Mouse (Mus musculus) CD8-positive naive resting alpha-beta T cell, adult 2 months (primary cell): ENCODE results near the gene Extl1.
A peak's percentile ranks its signal among the peaks of the same experiment; 100 is the strongest.

Experiments
- DNase-seq, 2 experiments: peaks; one replicate each; pipeline ENCODE4 v3.0.0; 2022; ENCODE audit warnings: low read depth in 2 of 2, low spot score in 2 of 2

The Extl1 gene

DNA sequence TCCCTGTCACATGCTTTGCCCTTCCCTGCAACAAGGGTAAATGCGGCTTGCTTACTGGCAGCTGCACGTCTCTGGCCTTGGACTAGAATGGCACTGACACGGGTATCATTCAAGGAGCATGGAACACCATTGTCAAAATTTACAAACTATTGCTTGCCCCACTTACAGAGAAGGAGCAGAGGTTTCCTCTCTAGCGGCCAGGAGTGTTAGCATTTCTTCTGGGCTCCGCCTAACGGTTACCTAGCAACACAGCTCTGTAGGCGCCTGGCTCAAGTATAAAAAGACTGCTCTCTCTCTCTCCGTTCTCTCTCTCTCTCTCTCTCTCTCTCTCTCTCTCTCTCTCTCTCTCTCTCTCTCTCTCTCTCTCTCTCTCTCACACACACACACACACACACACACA is 8.9 kb upstream of the Extl1 start:
- DNase-seq = peak in 1 of 2 experiments; percentile 26

DNA sequence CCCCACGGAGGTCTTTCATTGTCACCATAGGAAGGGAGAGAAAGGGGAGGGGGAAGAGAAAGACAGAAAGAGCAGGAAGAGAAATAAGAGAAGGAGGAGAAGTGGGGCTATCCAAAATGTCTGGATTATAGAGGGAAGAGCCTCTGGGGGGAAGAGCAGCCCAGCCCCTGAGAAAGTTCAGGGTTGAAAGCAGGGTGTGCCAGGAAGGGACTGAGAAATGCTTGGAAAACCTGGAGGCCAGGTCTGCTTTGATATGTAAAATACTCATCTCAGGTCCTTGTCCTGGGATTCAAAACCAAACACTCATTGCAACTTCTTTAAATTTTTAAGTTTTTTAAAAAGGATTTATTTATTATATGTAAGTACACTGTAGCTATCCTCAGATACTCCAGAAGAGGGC is 8.0 kb upstream of the Extl1 start:
- no peak for DNase-seq

DNA sequence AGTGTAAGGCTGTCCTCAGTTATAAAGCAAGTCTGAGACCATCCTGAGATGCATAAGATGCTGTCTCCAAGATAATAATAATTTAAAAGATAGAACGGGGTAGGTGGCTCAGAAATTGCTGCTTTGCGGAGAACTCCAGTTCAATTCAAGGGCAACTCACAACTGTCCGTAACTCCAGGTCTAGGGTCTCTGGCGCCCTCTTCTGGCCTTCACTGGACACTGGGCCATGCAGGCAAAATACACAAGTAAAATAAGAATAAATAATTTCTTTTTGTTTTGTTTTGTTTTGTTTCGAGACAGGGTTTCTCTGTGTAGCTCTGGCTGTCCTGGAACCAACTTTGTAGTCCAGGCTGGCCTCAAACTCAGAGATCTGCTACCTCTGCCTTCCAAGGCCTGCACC is 4.7 kb upstream of the Extl1 start:
- DNase-seq = peak; percentile 65 to 74

DNA sequence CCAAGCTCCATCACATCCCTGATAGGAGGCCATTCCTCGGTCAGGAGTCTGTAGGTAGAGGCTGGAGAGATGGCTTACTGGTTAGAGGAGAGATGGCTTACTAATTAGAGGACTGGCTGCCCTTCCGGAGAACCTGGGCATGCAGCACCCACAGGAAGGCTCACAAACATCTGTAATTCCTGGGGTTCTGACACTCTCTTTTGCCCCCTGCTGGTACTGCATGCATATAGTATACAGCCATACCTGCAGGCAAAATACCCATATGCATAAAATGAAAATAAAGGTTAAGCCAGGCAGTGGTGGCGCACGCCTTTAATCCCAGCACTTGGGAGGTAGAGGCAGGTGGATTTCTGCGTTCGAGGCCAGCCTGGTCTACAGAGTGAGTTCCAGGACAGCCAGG is 3.6 kb upstream of the Extl1 start:
- DNase-seq = no peak

DNA sequence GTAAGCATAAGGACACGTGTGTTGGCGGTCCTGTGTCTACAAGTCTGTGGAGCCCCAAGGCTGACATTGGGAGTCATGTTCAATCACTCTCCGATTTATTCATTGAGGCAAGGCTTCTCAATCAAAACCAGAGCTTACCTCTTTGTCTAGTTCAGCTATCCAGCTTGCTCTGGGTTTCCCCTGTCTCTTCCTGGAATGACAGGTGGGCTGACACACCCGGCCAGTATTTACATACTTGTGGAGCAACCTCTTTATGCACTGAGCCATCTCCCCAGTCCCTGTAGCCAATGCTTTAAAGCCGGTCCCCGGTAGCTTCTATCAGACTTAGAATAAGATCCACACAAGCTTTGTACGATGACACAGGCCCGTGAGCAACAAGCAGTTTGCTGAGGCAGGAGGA is 4.1 kb downstream of the Extl1 start:
- DNase-seq = no peak

DNA sequence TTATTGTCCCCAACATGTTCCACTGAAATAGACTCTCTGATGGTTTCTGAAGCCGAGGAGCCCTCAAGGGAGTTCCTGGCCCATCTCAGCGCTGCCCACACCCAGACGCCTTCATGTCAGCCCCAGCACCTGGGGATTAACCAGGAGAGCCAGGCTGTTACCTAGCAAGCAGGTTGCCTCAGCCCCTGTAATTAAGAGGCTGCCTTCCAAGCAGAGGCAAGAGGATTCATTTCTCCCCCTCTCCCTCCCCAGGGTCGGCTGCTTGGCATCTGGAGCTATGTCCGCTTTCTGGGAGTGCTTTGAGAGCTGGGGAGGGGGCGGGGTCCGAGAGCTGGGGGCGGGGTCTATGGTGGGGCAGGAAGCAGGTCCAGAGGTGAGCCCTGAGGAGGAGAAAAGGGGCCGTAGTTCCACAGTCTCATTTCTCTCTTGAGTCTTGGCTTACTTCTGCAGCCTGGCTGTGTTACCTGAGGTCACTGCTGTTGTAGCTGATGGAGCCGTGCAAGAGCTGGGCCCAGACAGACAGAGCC is 5.5 kb downstream of the Extl1 start:
- no peak for DNase-seq

DNA sequence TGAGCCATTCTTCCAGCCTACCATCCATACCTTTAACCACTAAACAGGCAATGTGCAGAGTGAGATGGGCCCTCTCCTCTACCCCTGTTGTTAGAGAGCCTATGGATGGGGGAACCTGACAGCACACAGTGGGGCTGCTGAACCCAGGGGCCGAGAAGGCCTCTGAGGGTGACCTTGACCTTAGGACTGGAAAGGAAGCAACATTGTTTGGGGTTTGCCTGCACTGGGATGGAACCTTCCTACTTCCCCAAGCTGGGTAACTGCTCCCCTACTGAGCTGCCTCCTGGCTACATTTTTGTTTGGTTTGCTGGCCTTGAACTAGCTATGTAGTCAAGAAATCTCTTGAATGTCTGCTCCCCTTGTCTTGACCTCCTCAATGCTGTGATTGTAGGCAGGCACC is 9.3 kb downstream of the Extl1 start:
- no peak for DNase-seq

DNA sequence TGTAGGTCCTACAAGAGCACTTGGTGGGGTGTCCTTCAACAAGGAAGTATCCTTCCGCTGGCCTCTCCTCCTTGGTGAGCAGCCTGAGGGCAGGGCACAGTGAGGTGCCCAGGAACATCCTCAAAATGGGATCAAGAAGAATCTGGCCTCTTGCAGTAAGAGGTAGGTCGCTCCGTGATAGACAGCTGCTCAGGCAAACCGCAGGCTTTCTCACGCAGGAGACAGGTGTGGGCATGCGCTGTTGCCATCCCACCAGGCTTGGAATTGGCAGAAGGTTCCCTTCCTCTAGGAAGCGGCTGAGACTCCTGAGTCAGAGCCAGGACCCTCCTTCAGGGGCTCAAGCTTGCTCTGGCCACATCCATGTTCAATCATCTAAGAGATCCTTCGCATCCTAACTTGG is 10.4 kb downstream of the Extl1 start:
- DNase-seq = no peak

DNA sequence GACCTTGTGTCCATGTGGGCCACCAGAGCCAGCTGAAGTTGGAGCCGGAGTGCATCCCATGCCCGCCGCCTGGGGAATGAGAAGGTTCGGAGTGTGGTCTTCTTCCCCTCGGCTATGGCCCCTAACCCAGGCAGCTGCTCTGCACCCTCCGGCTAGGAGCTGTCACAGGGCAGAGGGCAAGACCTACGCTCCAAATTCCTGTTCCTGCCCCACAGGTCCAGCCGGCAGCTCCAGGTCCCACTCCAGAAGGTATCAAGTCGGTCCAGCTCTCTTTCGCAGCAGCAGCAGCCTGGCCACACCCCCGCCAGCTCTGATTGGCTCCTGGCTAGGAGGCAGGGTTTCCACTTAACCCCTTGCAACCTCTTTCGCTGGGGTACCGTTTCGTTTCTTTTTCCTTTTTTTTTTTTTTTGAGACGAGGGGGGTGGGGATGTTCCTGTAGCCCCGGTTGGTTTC is 11.3 kb downstream of the Extl1 start:
- DNase-seq = peak in 1 of 2 experiments; percentile 46

DNA sequence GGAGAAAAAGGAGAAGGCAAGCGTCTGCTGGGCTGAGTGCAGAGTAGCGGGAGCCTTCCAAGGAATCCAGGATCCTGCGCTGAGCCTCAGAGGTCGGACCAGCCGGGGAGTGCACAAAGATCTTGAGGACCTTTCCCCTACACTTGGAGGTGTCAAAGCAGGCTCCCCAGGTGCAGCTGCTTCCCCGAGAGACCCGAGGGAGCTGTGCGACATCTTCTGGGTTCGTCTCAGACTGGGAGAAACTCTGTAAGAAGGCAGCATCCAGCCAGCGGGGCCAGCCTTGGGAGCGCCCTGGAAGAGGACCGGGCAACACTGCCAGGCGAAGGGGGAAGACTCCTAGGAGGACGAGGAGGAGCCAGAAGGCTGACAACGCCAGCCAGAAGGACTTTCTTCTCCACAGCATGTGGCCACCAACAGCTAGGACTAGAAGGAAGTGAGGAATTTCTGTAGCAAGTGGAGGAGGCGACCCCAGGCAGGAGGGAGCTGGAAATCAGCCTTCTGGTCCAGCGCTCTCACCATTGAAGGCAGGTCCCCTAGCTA is 12.3 kb downstream of the Extl1 start:
- DNase-seq = no peak

DNA sequence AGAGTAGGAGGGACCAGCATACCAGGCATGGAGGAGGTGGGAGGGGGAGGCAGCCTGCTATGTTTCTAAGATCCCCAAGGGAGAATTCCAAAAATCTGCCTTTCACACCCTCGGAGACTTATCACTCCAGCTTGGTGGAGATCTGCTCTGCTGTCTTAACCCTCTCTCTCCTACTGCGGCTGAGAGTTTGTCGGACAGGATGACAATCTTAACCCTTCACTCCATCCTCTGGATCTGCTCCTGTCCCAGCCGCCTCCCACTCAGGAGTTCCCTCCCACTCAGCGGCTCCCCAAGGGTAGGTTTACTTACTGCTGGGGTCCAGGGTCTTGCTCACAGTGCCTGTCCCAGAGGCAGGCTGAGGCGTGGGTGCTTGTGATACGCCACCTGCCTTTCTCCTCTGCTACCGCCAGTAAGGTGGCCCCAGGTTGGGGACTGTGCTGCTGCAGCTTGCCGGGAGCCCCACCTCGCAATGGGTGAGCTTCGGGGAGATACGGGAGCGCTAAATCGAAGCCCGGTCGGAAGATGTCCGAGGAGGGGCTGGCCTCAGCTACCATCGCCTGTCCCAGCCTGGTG is 12.9 kb downstream of the Extl1 start:
- no peak for DNase-seq

DNA sequence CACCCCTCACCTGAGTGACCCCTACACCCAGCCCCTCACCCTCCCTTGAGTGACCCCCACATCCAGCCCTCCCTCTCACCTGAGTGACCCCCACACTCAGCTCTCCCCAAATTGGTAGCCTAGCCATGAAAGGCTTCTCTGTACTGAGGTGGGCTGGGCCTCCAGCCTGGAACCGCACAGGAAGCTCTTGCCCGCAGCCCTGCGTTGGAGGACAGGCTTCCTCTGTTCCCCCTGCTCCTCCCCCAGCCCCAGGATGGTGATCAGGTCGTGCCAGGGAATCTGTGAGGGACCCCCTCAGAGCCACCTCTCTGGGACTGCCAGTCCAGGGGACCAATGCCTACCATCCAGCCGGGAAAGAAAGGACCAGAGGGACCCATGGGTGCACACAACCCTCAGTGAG is 18.4 kb downstream of the Extl1 start:
- DNase-seq = no peak

DNA sequence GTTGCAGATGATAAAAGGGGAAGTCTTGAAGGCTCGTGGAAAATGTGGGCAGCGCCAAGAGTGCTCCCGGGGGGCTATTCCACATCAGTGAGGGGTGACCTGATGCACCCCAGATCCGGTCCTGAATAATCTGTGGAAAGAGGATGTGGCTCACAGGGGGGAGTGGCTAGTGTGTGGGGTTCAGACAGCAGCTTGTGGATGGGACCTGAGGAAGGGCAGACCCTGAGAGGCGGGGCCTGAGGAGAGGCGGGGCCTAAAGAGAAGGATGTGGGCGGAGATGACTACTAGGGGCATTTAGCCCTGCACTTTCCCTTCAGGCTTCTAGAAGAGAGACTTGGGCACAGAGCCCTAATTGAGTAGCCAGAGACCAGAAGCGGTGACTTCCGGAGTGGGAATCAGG is 21.1 kb downstream of the Extl1 start:
- DNase-seq = peak; percentile 51 to 72

DNA sequence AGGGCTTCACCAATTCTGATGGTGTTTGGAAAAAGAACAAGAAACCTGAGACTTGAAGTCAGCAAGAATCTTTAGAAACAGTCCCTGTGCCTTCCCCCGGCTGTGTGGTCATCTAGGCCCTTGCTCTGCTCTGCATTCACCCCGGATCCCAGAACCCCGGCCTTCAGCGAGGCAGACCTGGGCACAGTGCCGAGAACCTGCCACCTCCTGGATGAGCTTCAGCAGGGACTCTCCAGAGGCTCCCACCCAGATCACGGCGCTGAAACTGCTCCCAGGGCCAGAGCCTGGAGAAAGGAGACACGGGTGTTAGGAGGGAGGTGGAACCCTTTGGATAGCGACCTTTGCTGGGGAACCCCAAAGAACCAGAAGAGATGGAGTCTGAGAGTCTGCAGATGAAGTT is 21.5 kb downstream of the Extl1 start:
- no peak for DNase-seq

DNA sequence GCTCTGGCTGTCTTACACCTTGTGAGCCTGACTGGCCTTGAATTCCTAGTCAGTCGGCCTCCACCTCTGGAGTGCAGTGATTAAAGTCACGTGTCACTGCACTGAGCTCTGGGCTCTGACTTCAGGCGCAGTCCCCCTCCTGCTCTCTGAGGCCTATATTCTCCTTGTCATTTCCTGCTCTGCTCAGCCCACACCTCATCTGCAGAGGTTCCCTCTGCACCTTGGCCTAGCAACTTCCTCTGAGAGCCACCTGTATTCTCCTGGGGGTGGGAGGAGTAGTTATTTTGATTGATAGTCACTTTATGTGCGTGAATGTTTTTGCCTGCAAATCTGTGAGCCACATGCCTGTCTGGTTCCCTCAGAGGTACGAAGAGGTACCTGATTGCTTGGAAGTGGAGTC is 22.4 kb downstream of the Extl1 start:
- peak in 1 of 2 experiments; percentile 17 for DNase-seq

DNA sequence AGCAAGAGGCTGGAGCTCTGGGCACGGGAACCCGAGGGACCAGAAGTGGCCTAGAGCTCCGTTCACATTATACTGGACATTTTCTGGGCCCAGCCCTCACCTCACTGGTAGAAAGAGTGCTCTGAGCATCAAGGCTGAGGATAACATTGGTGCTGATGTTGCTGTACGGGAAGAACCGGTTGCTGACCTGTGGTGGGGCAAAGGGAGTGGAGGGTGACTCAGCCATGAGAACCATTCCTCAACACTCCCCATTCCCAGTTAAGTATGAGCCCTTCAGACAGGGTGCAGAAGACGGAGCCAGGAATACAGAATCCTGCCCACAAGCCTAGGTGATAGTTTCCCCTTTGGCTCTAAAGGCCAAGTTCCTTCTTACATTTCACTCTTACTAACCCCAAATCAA is 24.0 kb downstream of the Extl1 start:
- no peak for DNase-seq

DNA sequence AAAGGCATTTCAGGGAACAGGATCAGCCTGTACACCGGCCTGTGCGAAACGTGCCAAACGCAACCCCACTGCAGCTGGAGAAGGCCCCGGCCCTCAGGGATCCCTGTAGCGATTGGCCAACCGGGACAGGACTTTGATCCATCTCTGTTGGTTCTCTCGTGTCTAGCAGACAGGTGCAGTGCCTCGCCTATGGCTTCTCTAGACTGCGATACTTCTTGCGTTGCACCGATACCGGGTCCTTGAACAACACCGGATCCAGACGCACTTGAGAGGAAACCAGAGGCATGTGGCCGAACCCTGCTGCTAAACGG is 26.2 kb downstream of the Extl1 start:
- no peak for DNase-seq

DNA sequence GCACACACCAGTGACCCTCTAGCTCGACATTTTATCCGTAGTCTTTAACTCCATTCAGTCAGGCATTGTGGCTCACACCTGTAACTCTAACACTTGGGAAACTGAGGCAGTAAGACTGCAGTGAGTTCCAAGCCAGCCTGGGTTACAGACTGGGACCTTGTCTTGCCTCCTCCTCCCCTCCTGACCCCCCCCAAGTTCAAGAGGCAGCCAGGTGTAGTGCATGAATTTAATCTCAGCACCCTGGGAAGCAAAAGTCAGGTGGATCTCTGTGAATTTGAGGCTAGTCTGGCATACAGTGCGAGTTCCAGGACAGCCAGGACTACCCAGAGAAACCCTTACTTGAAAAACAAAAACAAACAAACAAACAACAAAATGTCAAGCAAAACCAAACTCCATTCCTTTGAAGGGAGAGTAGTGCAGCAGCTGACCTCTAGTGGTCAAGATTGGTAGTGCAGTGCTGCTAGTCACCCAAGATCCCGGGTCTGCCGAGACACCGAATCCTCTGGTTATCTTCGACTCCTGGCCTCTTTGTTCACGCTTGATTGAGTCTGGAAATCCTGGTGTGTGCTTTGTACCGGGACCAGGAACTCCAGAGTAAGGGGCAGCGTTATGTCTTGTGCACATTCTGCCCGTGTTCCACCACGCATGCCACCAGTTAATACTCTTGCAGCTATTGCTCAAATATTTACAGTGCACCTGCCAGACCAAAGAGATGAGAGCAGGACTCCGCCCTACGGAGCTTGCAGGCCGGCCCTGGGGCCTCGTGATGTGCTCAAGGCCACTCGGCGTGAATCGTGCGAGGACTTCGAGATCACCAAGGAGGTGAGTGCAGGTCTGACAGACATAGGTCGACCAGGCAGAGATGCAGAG is 26.8 kb downstream of the Extl1 start:
- peak; percentile 53 to 68 for DNase-seq

DNA sequence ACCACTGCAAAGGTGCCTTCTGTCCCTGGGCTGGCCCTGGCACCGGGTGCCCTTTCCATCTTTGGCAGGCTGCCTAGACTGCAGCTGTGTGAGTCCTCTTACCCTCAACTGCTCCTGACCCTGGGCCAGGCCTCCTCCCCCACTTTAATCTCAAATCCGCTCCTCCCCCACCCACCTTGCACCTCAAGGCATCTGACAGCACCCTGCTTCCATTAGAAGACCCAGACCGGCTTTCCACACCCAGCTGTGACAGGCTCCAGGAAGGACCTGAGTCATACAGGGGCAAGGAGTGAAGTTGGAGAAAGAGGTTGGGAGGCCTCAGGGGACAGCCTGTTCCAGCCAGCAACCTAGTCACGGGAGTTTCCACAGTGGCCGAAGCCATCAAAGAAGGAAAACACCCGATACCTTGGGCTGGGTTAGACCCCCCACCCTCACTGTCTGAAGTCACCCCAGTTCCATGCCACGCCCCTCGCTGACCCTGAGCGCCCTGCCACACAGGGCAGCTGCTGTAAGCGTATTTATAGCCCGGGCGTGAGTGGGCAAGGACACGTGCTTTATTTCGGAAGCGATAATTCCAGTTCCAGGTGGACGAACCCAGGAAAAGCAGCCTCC is 27.7 kb downstream of the Extl1 start:
- DNase-seq = no peak

DNA sequence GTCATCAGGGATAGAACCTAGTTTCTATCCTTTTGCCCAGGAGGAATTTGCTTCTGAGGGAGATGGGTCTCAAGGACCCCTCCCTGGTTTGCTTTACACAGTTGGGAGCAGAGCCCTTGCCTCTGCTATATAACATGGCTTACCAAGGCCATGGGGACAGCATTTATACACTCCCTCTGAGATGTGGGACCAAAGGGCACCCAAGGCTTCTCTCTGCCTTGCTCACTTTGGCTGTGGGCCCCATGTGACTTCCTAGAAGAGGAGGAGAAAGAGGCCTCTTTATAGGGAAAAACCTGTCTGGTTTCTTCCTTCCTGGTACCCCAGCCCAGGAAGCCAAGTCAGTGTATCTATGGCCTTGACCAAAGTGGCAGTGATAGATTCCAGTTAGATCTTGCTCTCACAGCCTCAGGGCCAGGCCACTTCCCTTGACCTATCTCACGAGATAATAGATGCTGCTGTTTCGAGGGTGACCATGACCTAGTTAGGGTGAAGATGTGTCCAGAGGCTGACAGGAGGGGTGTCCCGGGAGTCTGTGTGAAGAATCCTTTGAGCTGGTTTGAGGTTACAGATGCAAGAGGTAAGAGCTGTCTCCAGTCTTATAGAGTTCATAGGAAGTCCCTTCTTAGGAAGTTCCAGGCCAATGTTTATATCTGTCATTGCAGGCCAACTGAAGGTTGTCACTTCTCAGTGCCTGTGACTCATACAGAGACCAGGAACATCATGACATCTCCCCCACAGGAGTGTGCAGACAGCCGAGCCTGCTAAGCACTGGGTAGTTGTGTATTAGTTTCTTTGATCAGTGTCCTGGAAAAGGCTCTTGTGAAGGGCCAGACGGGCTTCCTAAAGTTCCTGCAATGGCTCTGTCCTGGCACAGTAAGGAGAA is 29.9 kb downstream of the Extl1 start:
- DNase-seq = no peak

DNA sequence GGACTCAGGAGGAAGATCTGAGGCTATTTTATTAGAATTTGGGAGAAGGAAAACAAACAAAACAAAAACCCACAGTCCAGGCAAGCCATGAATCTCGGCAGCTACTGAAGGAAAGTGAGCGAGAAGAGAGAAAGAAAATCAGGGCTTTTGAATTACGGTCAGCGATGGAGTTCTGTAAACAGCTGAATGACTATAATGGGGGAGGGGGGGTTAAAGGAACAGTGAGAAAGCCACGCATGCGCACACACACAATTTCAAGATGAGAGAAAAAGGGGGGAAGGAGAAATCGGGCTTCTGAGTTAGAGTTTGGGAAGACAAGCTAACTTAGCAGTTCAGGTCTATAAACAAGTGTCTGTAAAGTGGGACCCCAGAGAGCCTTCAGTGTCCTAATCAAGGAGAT is 30.7 kb downstream of the Extl1 start:
- DNase-seq = no peak
